Mouse (Mus musculus) spleen, adult 2 months (tissue): ENCODE data around the gene Krt73.

Experiments used
- CTCF ChIP-seq: fragments of 200-500 bp; IDR thresholded peaks from 2 replicates; pipeline ENCODE4 v1.5.1; 2011; ENCODE audit warnings: mild to moderate bottlenecking, inconsistent platforms; ENCODE audit not compliant: insufficient read depth, insufficient read length, insufficient replicate concordance; ENCODE audit errors: extremely low read depth
- POLR2A ChIP-seq: fragments of 200-500 bp; IDR thresholded peaks from 2 replicates; pipeline ENCODE4 v1.6.1; 2011; ENCODE audit warnings: low read depth, low read length, inconsistent platforms

DNA sequence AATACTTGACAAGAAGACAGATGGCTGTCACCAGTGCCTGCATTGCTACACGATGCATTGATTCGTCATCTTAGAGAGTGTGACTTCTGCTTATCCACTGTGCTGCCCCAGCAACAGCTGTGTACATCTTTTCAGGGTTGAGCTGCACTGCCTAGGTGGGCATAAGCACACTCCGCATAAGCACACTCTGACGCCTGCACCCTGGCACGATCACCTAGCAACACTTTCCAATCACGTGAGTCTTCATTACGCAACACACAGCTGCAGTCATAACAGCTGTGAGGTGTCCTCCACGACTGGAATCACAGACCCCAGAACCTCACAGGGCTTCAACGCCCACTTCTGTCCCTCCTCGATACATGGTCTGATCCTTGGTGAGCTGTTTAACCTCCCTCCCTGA, 28.7 kb downstream of the Krt73 start:
- TF ChIP-seq POLR2A (no peak), CTCF (no peak)
